Mouse (Mus musculus): ENCODE measurements around the gene B230104I21Rik. TPM values are rescaled to one million over a fixed set of nuclear protein-coding genes. Genes with fewer than 3 reads are reported as not detected.
A peak's percentile ranks its signal among the peaks of the same experiment; 100 is the strongest.

The B230104I21Rik gene
- polyA plus RNA-seq, 1 experiment from 2014 or later, result not detected

DNA sequence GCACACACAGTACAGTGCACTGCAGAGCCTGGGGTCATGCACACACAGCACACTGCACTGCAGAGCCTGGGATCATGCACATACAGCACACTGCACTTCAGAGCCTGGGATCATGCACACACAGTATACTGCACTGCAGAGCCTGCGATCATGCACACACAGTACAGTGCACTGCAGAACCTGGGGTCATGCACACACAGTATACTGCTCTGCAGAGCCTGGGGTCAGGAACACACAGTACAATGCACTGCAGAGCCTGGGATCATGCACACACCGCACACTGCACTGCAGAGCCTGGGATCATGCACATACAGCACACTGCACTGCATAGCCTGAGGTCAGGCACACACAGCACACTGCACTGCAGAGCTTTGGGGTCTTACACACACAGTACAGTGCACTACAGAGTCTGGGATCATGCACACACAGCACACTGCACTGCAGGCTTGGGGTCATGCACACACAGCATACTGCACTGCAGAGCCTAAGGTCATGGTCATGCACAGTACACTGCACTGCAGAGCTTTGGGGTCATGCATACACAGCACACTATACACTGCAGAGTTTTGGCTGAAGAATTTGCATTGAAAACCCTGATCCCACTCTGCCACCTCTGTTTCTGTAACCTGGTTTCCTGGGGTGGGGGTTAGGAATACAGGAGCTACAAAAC, 23.6 kb upstream of the B230104I21Rik start:
- H3K4me3 ChIP-seq (ENCODE audit: low read depth, low read length), result no peak overlapping the region
- 93% methylated on average over 2 of the region's 2 CpGs for WGBS
- H3K9ac ChIP-seq (ENCODE audit: low read length), result no peak overlapping the region
- no peak overlapping the region for H3K4me2 ChIP-seq (ENCODE audit: low read length)
- H3K27me3 ChIP-seq (replicated peaks; ENCODE audit: control insufficient read depth, insufficient read depth, low read length), result no peaks in the 10 kb centered on the region
- H3K27ac ChIP-seq (ENCODE audit: low read depth, low read length), result peak overlapping the region; percentile 17; the same call in 1 of the 2 replicates
- 0 out of 2 replicates have a peak, but pooled peaks have one; percentile 21 for ATAC-seq
- no peaks in the 10 kb centered on the region; the same call in 1 of the 2 replicates for H3K4me1 ChIP-seq (ENCODE audit: control insufficient read depth, insufficient read depth, low read length)
- no peaks in the 10 kb centered on the region for H3K9me3 ChIP-seq (replicated peaks; ENCODE audit: control insufficient read depth, low read length)
- no peaks in the 10 kb centered on the region for H3K36me3 ChIP-seq (ENCODE audit: control insufficient read depth, insufficient read depth, low read length)
- no peak for DNase-seq (ENCODE audit: low spot score)

DNA sequence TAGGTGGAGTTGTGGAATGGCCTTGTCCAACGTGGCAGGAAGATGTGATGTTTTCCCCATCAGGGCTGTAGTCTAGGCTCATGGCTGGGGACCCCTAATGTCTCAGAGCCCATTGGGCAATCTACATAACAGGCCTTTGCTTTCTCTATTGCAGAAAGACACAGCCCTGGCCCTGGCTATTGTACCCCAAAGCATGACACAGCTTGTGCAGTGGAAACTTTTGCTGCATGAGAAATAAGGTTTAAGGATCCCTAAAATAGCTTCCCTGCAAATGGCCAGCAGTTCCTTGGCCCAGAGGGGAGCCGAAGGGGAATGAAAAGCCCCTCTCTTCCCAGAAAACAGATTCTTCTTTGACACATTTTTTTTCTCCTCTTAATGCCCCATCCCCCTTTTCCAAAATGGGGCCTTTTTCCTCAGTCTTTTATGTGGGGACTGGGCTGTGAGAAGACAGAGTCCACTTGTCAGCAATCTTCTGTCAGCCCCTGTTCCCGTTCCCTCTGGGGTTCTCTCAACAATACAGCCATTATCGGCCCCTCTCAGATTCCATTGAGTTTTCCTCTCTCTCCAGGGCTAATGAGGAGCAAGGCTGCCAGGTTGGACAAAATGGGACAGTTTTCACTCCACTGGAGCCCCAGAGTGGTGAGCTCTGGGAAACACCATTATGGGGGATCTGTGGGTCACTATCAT, 22.8 kb upstream of the B230104I21Rik start:
- Histone ChIP-seq H3K36me3 (ENCODE audit: control insufficient read depth, insufficient read depth, low read length) (no peaks in the 10 kb centered on the region), H3K27ac (ENCODE audit: low read depth, low read length) (peak overlapping the region; percentile 17; the same call in 1 of the 2 replicates), H3K4me1 (ENCODE audit: control insufficient read depth, insufficient read depth, low read length) (no peaks in the 10 kb centered on the region; the same call in 1 of the 2 replicates), H3K9ac (ENCODE audit: low read length) (no peak overlapping the region), H3K4me2 (ENCODE audit: low read length) (no peak overlapping the region), H3K27me3 (replicated peaks; ENCODE audit: control insufficient read depth, insufficient read depth, low read length) (no peaks in the 10 kb centered on the region), H3K4me3 (ENCODE audit: low read depth, low read length) (no peak overlapping the region), H3K9me3 (replicated peaks; ENCODE audit: control insufficient read depth, low read length) (no peaks in the 10 kb centered on the region)
- peak; percentile 77 for ATAC-seq
- DNase-seq (ENCODE audit: low spot score), result peak; percentile 76
- WGBS, result 7% methylated on average over 4 of the region's 4 CpGs

DNA sequence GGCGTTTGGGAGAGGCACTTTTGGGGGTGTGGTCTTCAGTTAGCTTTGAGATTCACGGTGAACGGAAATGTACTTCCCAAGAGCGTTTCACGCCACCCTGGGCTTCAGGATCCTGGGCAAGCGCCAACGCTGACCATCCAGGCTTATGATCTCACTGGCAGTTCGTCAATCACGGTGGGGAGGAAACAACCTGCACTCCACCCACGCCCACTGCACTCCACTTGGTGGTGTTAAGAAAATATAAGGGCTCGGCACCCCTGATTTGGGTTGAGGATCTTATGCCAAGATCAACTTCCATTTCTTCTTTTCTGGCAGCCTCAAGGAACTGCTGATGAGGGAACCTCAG, 22.3 kb upstream of the B230104I21Rik start:
- 52% methylated on average over 11 of the region's 11 CpGs for WGBS
- Histone ChIP-seq H3K27me3 (replicated peaks; ENCODE audit: control insufficient read depth, insufficient read depth, low read length) (no peaks in the 10 kb centered on the region), H3K27ac (ENCODE audit: low read depth, low read length) (peak overlapping the region; percentile 2; the same call in 1 of the 2 replicates), H3K4me2 (ENCODE audit: low read length) (no peak overlapping the region), H3K9me3 (replicated peaks; ENCODE audit: control insufficient read depth, low read length) (no peaks in the 10 kb centered on the region), H3K4me3 (ENCODE audit: low read depth, low read length) (no peak overlapping the region), H3K4me1 (ENCODE audit: control insufficient read depth, insufficient read depth, low read length) (no peaks in the 10 kb centered on the region; the same call in 1 of the 2 replicates), H3K36me3 (ENCODE audit: control insufficient read depth, insufficient read depth, low read length) (peaks cover 2% of the 10 kb centered on the region; the same call in 1 of the 2 replicates), H3K9ac (ENCODE audit: low read length) (no peak overlapping the region)
- DNase-seq (ENCODE audit: low spot score), result no peak
- ATAC-seq, result no peak

DNA sequence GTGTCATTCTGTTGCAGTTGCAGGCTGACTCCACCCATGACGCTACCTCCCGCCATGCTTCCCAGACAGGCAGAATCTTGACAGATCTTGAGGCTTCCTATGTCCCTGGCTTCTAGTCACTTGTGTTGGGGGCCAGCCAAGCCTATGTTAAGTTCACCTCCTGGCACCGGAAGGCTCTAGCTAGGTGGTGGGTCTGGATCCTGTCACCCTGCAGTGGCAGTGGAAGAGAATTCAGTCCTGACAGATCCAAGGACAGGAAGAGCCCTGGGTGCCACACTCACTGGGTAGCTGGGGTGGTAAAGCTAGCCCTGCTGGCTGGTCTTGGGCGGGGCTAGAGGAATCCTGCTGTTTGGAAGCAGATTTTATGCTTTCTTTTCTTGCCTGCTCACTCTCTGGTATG, 10.5 kb upstream of the B230104I21Rik start:
- H3K4me1 ChIP-seq (ENCODE audit: control insufficient read depth, insufficient read depth, low read length), result no peaks in the 10 kb centered on the region
- no peak overlapping the region for H3K4me3 ChIP-seq (ENCODE audit: low read depth, low read length)
- H3K27ac ChIP-seq (ENCODE audit: low read depth, low read length), result no peak overlapping the region
- no peaks in the 10 kb centered on the region for H3K27me3 ChIP-seq (replicated peaks; ENCODE audit: control insufficient read depth, insufficient read depth, low read length)
- H3K4me2 ChIP-seq (ENCODE audit: low read length), result no peak overlapping the region
- H3K9me3 ChIP-seq (replicated peaks; ENCODE audit: control insufficient read depth, low read length), result no peaks in the 10 kb centered on the region
- H3K9ac ChIP-seq (ENCODE audit: low read length), result no peak overlapping the region
- no peak for ATAC-seq
- DNase-seq (ENCODE audit: low spot score), result no peak
- H3K36me3 ChIP-seq (ENCODE audit: control insufficient read depth, insufficient read depth, low read length), result peaks cover 32% of the 10 kb centered on the region
- 78% methylated on average over 4 of the region's 4 CpGs for WGBS

DNA sequence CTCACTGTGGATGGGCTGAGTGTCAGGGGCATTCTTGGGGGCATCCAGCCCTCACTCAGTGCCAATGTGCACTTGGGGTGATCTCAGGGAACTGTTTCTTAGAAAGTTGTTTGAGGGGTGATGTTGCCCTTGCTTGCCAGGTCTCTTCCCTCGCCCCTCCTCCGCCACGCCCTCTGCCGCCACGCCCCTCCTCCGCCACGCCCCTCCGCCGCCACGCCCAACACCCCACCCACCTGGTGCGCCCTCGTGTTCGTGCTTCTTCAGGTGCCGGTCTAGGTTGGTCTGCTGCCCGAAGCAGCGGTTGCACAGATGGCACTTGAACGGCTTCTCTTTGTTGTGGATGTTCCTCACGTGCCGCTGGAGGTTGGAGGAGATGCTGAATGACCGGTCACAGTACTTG, 7.5 kb upstream of the B230104I21Rik start:
- no peak overlapping the region for H3K4me3 ChIP-seq (ENCODE audit: low read depth, low read length)
- no peaks in the 10 kb centered on the region for H3K9me3 ChIP-seq (replicated peaks; ENCODE audit: control insufficient read depth, low read length)
- 25% methylated on average over 17 of the region's 20 CpGs for WGBS
- H3K27ac ChIP-seq (ENCODE audit: low read depth, low read length), result no peak overlapping the region
- no peaks in the 10 kb centered on the region for H3K4me1 ChIP-seq (ENCODE audit: control insufficient read depth, insufficient read depth, low read length)
- ATAC-seq, result 0 out of 2 replicates have a peak, but pooled peaks have one; percentile 14
- H3K36me3 ChIP-seq (ENCODE audit: control insufficient read depth, insufficient read depth, low read length), result peaks cover 13% of the 10 kb centered on the region; the same call in 1 of the 2 replicates
- H3K27me3 ChIP-seq (replicated peaks; ENCODE audit: control insufficient read depth, insufficient read depth, low read length), result no peaks in the 10 kb centered on the region
- H3K9ac ChIP-seq (ENCODE audit: low read length), result no peak overlapping the region
- H3K4me2 ChIP-seq (ENCODE audit: low read length), result no peak overlapping the region
- DNase-seq (ENCODE audit: low spot score), result no peak

DNA sequence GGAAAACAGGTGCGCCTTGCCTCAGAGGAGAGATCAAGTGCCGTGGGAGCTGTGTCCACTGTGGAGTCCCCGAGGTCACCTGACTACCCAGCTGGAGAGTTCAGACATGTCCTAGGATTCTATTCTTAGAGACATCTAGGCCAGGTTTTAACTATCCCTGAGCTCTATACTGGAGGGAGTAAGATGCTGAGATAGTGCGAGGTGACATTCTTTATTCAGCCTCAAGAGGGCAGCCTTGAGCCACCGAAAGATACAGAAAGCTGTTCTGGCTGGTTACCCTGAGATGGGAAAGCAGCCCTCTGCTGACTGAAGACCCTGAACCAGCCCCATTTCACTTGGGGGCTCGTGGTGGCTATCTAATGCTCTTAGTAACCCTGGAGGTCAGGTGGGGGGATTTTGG, 7.1 kb upstream of the B230104I21Rik start:
- peak; percentile 86 for ATAC-seq
- DNase-seq (ENCODE audit: low spot score), result peak; percentile 89
- H3K4me2 ChIP-seq (ENCODE audit: low read length), result no peak overlapping the region
- no peaks in the 10 kb centered on the region for H3K9me3 ChIP-seq (replicated peaks; ENCODE audit: control insufficient read depth, low read length)
- peaks cover 15% of the 10 kb centered on the region; the same call in 1 of the 2 replicates for H3K36me3 ChIP-seq (ENCODE audit: control insufficient read depth, insufficient read depth, low read length)
- H3K4me3 ChIP-seq (ENCODE audit: low read depth, low read length), result no peak overlapping the region
- WGBS, result 10% methylated on average over 6 of the region's 6 CpGs
- no peak overlapping the region for H3K27ac ChIP-seq (ENCODE audit: low read depth, low read length)
- H3K9ac ChIP-seq (ENCODE audit: low read length), result no peak overlapping the region
- H3K27me3 ChIP-seq (replicated peaks; ENCODE audit: control insufficient read depth, insufficient read depth, low read length), result no peaks in the 10 kb centered on the region
- no peaks in the 10 kb centered on the region for H3K4me1 ChIP-seq (ENCODE audit: control insufficient read depth, insufficient read depth, low read length)

DNA sequence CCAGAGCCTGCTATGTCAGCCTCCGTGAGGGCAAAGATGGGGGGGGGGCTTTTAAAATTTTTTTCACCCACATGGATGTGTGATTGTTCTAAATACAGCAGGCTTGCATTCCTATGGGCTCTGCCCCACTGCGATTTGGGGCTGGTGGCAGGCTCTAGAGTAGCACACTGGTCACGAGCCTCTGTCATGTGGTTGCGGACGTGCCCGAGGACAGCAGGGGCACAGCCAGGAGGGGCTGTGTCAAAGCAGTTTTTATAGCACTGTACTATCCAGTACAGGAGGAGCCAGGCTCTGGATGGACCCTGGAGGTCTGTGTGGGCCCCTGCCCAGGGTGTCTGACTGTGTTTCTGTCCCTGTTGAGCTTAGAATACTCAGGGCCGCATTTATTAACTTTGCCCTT, 5.9 kb upstream of the B230104I21Rik start:
- no peaks in the 10 kb centered on the region for H3K9me3 ChIP-seq (replicated peaks; ENCODE audit: control insufficient read depth, low read length)
- H3K36me3 ChIP-seq (ENCODE audit: control insufficient read depth, insufficient read depth, low read length), result peaks cover 19% of the 10 kb centered on the region; the same call in 1 of the 2 replicates
- no peak overlapping the region for H3K4me3 ChIP-seq (ENCODE audit: low read depth, low read length)
- H3K9ac ChIP-seq (ENCODE audit: low read length), result no peak overlapping the region
- H3K4me1 ChIP-seq (ENCODE audit: control insufficient read depth, insufficient read depth, low read length), result no peaks in the 10 kb centered on the region
- H3K27me3 ChIP-seq (replicated peaks; ENCODE audit: control insufficient read depth, insufficient read depth, low read length), result no peaks in the 10 kb centered on the region
- no peak for ATAC-seq
- no peak for DNase-seq (ENCODE audit: low spot score)
- 92% methylated on average over 7 of the region's 7 CpGs for WGBS
- no peak overlapping the region for H3K27ac ChIP-seq (ENCODE audit: low read depth, low read length)
- H3K4me2 ChIP-seq (ENCODE audit: low read length), result no peak overlapping the region

DNA sequence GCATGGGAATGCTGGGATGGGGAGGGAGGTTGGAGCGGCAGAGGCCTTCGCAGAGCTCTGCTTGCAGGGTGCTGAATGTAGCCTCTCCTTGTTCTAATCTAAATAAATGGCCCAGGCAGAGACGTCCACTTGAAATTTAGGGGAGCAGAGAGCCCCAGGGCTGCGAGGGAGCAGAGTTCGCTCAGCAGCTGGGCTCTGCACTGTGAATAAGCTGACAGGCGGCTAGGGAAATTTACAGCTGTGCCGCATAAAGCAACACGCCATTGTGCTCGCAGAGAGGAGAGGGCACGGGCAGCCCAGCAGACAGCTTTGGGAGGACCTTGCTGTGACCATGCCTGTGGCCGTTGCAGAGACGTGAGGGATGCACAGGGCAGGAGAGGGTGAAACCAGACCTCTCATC, 4.7 kb upstream of the B230104I21Rik start:
- WGBS, result 52% methylated on average over 12 of the region's 12 CpGs
- no peak overlapping the region for H3K4me2 ChIP-seq (ENCODE audit: low read length)
- no peaks in the 10 kb centered on the region for H3K27me3 ChIP-seq (replicated peaks; ENCODE audit: control insufficient read depth, insufficient read depth, low read length)
- peaks cover 8% of the 10 kb centered on the region; the same call in 1 of the 2 replicates for H3K4me1 ChIP-seq (ENCODE audit: control insufficient read depth, insufficient read depth, low read length)
- no peak overlapping the region for H3K4me3 ChIP-seq (ENCODE audit: low read depth, low read length)
- H3K9ac ChIP-seq (ENCODE audit: low read length), result 0 out of 2 replicates have a peak overlapping the region, but pooled peaks have one; percentile 1
- H3K36me3 ChIP-seq (ENCODE audit: control insufficient read depth, insufficient read depth, low read length), result peaks cover 19% of the 10 kb centered on the region; the same call in 1 of the 2 replicates
- H3K27ac ChIP-seq (ENCODE audit: low read depth, low read length), result no peak overlapping the region
- ATAC-seq (no peak), DNase-seq (ENCODE audit: low spot score) (no peak)
- H3K9me3 ChIP-seq (replicated peaks; ENCODE audit: control insufficient read depth, low read length), result no peaks in the 10 kb centered on the region

DNA sequence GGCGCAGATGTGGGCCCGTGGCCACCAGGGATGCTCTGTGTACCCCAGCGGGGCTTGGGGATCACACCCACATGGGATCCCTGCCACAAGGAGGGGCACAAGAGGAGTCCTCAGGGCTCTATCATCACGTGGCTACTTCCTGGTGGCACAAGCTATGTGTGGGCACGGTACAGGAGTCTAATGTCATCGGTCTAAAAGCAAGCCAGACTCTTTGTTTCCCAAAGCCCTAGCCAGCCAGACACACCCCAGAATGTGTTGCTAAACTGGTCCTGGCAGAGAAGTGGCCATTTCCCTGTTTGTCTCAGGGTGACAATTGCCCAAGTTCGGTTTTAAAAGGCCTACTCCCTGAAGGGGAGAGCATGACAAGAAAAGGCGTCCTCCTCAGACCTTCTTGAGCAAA, 2.6 kb upstream of the B230104I21Rik start:
- no peak overlapping the region for H3K4me3 ChIP-seq (ENCODE audit: low read depth, low read length)
- no peak overlapping the region for H3K4me2 ChIP-seq (ENCODE audit: low read length)
- ATAC-seq (no peak), DNase-seq (ENCODE audit: low spot score) (no peak)
- peaks cover 13% of the 10 kb centered on the region; the same call in 1 of the 2 replicates for H3K4me1 ChIP-seq (ENCODE audit: control insufficient read depth, insufficient read depth, low read length)
- H3K27me3 ChIP-seq (replicated peaks; ENCODE audit: control insufficient read depth, insufficient read depth, low read length), result no peaks in the 10 kb centered on the region
- 82% methylated on average over 8 of the region's 8 CpGs for WGBS
- 0 out of 2 replicates have a peak, but pooled peaks cover 18% of the 10 kb centered on the region for H3K36me3 ChIP-seq (ENCODE audit: control insufficient read depth, insufficient read depth, low read length)
- H3K27ac ChIP-seq (ENCODE audit: low read depth, low read length), result no peak overlapping the region
- H3K9me3 ChIP-seq (replicated peaks; ENCODE audit: control insufficient read depth, low read length), result no peaks in the 10 kb centered on the region
- H3K9ac ChIP-seq (ENCODE audit: low read length), result no peak overlapping the region
